Mouse (Mus musculus) cerebellum, postnatal 36 days (tissue): ENCODE measurements at regions not wholly inside any gene's neighbourhood (a gene's known extent, or its start where the extent isn't known, plus 50 kb on each side); places are given as distances from the start of the nearest gene placed in this dataset.

Experiments
- DNase-seq, 2 experiments: peaks; one replicate each; pipeline ENCODE4 v3.0.0; 2021 to 2022; ENCODE audit warnings: mixed read lengths in 2 of 2

DNA sequence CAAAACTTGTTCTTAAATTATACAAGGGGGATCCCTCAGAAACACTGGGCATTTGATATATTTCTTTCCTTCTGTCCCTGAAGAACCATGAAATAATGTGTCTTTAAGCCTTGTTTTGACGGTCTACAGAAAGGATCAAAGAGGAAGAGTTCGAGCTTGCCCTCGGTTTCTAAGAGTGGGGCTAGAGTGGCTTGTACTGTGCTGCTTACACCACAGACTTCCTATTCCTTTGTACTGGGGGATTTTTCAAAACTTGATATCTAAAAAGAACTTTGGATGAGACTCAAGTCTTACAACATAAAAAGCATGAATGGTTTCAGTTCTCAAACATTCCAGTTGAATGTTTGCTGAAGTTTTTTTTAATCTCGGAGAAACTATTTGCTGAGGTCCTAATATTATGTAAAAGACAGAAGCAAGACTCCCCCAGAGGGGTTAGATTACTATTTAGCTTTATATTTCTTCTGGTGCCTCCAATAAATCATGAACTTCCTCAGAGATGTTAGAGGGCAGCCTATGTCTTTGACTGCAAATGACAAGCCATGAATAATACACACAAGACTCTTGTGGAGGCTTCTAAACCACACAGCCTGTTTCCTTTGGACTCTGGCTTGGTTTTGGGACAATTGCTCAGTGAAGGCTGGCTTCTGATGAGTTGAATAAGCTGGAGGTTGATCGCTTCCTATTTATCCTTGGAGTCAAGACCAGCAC lies 352.0 kb upstream of the Smim15 start:
- no peak for DNase-seq

DNA sequence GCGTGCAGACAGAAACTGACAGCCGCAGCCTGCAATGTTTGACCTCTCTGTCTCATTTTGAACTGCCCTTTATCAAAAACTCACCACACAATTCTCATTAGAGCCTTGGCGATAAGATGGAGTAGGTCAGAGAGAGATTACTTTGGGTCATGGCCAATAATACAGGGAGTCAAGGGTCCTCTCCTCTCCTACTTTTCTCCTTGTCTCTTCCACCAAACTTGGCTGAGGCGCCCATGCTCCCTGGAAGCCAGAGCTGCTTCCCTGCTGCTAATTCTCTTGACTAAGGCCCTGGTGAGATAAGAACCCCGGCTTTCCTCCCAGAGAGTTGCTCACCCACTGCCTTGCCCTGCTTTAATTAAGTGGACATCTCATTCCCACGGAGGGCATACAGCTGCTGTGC lies 355.3 kb upstream of the Smim15 start:
- DNase-seq = no peak

DNA sequence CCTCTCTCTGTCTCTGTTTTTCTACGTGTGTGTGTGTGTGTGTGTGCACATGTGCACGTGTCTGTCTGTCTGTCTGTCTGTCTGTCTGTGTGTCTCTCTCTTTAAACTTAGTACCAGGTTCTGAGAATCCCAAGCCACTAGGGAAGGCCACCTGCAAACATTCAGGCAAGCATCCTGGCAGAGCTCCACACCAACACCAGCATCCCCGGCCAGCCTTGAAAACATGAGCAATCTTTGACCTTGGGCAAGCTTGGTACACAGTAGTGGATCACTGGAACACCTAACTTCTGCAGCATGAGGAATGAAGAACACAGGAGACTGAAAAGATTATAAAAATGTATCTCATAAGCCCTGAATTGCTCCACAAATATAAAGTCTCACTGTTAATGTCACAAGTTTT lies 359.0 kb upstream of the Smim15 start:
- DNase-seq = no peak

- DNase-seq = no peak
These were observed 360.3 kb upstream of the Smim15 start for GRCm38 (mm10) chr13:107683909-107684308.

DNA sequence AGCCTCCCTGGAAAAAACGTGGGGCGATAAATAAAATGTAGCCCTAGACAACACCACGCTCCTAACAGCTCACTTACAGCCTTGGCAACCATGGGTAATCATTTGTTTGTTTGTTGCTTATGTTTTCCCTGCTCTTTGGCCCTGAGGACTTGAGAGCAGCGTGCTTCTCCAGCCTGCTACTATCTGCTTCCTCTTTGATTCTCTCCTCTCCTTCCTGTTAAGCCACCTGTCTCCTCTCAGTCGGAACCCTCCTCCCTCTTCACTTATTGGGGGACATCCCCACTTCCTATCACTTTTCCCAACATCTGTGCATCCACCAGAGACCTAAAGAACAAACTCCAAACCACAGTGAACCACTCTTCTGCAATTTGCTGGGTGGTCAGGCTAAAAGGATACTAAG lies 362.5 kb upstream of the Smim15 start:
- no peak for DNase-seq

DNA sequence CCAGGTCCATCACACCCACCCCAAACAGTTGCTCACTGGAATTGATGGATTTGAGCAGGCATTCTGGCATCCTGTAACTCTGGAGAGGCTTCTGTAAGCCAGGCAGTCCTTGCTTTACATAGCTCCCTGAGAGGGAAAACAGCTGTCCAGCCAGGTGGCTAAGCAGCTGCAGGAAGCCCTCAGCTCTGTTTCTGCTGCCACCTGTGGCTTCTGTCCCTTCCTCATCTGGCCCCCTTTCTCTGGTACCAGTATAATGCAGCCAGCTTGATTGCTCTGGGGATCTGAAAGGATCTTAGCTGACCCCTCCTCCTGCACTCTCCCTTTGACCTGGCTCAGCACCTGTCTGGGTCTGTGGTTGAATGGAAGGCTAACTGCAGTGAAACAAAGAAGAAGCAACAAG lies 365.4 kb upstream of the Smim15 start:
- no peak for DNase-seq

GRCm38 (mm10) chr13:107677091-107677470 lies 367.2 kb upstream of the Smim15 start:
- no peak for DNase-seq

DNA sequence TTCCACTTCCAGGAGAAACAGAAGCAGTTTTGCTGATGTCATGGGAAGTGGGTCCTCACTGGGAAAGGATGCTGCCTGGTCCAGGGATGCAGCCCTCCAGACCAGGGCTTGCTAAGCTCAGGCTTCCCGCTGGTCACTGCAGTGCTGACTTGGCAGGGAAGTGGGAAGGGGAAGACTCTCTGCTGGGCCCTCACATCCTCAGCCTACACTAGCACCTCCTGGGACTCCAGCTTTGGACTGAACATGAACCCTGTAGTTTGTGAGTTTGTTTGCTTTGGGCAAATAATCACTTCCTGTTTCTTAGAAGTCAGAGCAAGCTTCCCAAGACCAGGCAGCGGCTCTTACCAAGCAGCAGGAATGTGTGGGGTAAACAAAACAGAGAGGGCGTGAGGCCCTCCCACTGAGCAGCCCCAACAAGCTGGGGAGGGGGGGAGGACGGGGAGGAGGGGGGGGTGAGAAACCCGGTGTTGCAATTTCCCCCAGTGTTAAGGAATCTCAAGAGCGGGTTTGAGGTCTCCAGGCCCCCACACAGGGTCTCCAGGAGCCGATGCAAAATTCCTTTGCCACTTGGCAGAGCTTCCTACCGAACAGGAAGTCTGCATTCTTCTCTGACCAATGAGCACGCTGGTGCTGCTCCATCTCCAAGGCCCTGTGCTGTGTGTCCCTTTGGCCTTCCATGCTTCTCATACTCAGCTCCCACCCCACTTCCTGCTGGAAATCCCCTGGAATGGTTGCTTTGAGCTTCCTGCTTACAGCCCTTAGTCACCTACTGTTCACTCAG lies 367.7 kb upstream of the Smim15 start:
- DNase-seq = no peak

DNA sequence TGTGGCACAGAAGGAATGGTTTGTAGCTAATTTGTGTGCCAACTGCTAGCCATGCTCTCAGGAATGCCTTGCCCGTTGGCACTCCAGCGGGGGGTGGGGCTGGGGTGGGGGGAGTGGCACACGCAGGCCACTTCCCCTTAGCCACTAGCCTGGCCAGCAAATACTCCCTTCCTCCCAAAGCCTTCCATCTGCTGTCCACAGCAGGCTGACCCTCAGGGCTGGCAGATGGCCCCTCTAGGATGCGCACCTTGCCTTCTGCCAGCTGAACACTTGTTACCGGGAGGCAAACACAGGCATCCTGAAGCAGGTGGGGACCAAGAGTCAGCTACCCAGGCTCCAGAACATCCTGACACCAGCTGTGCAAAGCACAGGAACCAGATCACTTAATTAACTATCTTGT lies 372.1 kb upstream of the Smim15 start:
- DNase-seq = peak; percentile 62 to 68

- DNase-seq = no peak
These were observed 375.7 kb upstream of the Smim15 start for GRCm38 (mm10) chr13:107668509-107668908.

- no peak for DNase-seq
These were observed 378.5 kb upstream of the Smim15 start for GRCm38 (mm10) chr13:107665775-107666174.

DNA sequence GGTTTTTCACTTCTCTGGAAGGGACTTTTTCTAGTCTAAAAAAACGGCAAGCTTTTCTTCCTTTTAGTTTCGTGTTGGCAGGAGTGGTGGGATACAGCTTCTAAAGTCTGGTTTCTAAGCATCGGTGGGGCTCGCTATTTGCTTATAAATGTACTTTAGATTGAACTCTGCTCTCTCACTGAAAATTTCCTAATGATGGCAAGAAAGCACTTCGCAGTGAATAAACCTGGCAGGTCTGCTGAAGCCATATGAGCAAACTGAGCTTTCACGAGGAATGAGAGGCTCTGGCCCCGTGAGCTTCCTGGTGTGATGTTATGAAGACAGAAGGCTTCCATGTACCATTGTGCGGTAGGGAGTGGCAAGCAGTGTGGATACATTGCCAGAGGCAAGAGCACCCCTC lies 380.0 kb upstream of the Smim15 start:
- no peak for DNase-seq

GRCm38 (mm10) chr13:107663745-107664144 lies 380.5 kb upstream of the Smim15 start:
- DNase-seq = no peak

GRCm38 (mm10) chr13:107661414-107661813 lies 382.8 kb upstream of the Smim15 start:
- DNase-seq = no peak

DNA sequence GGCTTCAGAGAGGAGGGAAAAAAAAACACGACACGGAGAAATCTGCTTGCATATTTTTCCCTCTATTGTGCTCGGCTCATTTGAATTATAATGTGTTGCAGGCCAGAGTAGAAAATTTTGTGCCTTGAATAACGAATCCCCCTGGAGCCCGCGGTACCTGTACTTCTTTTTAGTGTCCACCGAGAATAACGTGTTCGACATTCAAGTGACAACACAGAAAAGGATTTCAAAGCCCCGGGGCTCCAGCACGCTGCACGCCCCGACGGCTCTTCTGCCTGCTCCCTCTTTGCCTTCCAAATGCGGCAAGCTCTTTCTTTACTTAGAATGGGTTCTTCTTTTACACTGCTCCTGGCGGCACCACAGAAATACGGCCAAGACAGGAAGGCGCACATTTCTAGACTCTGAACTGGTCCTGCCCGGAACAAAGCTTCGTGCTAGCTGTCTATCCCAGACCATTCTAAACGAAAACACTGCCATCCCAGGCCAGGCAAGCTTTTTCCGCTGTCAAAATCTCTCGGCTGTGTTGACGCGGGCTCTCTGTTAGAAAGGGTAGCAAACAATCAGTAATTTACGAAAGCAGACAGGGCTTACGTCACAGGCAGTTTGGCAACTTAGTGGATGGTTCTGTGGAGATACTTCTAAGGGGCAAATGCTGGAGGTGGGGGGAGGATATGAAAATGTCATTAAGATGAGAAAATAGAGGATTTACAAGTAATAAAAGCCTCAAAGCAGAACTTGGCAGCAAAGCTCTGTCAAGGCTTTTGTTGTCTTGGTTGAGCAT lies 398.2 kb upstream of the Smim15 start:
- DNase-seq = peak; percentile 14 to 23

- DNase-seq = no peak
These were observed 399.0 kb upstream of the Smim15 start for GRCm38 (mm10) chr13:107645121-107645864.

DNA sequence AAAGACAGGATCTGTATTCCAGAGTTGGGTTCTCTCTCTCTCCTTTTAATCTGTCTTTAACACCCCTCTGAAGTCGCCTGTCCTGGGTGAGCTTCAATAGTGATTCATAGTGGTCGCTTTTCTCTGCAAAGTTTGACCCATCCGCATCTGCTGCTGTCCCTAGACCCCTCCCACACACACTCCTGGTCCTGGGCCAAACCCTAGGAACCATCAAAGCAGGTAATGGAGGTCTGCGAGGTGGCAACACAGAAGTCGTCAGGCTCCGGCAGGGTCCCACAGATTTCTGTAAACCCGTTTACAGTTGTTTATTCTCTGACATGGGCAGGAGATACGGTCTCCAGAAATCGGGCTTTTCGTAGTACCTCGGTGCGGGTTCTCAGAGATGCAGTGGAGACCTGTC lies 399.5 kb upstream of the Smim15 start:
- no peak for DNase-seq

- peak; percentile 28 to 39 for DNase-seq
These were observed 402.2 kb upstream of the Smim15 start for GRCm38 (mm10) chr13:107641926-107642657.

DNA sequence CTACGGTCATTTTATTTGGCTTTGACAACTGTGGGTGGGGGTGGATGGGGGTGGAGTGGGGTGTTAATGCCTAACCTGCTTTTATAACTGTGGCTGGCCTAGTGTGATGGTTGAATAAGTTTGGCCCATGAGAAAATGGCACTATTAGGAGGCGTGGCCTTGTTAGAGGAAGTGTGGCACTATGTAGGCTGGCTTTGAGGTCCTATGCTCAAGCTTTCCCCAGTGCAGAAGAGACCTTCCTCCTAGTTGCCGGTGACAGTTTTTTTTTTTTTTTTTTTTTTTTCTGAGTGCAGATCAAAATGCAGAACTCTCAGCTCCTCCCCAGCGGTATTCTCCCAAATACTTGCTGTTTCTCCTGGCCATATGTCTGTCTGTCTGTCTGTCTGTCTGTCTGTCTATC lies 404.6 kb upstream of the Smim15 start:
- DNase-seq = no peak

DNA sequence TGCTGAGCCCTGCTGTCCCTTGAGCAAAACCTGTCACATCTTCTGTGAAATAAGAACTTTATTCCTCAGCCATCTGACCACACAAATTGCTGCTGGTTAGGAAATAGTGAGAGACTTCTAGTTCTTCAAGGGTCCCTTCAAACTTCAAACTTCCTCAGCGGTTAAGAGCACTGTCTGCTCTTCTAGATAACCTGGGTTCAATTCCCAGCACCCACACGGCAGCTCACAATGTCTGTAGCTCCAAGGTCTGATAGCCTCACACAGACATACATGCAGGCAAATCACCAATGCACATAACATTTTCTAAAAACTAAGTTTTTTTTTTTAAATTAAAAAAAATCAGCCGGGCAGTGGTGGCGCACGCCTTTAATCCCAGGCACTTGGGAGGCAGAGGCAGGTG lies 407.0 kb upstream of the Smim15 start:
- no peak for DNase-seq

GRCm38 (mm10) chr13:107635114-107635513 lies 409.1 kb upstream of the Smim15 start:
- no peak for DNase-seq

DNA sequence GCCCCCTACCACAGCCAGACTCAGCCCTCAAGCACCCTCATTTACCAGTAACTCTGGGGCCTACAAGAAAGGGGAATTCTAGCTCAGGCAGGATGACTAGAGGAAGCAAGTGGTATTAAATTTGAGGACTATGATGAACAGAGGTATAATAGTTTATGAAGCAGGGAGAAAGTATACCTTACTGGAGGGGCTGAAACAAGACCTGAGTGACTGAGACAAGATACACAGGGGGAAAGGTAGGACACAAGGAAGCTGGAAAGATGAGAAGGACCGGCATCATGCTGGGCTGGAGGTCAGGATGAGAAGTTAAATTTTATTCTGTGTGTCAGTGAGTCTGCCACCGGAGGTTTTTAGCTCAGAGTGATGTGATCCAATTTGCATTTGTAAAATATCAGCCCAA lies 417.2 kb upstream of the Smim15 start:
- DNase-seq = no peak
